Mouse (Mus musculus) bone marrow macrophage, adult 2 months (primary cell): ENCODE measurements around the gene Fxr2.

Experiments
- CTCF ChIP-seq: IDR thresholded peaks from 2 replicates; pipeline ENCODE4 v1.5.1; 2012; ENCODE audit warnings: low read depth, mild to moderate bottlenecking, low read length, moderate library complexity
- POLR2A ChIP-seq: IDR thresholded peaks from 2 replicates; pipeline ENCODE4 v1.6.1; 2012; ENCODE audit warnings: mild to moderate bottlenecking, low read depth, low read length, borderline replicate concordance

GRCm38 (mm10) chr11:69682209-69682839, 49.5 kb downstream of the Fxr2 start:
- TF ChIP-seq CTCF (no peak), POLR2A (no peak)
